Mouse (Mus musculus) heart, postnatal 4 days (tissue): ENCODE data around the gene Gm43517. TPM values are rescaled to one million over a fixed set of nuclear protein-coding genes. Genes with fewer than 3 reads are reported as not detected.

ENCODE experiments used
- DNase-seq: peaks from one replicate; pipeline ENCODE4 v3.0.0; 2021
- total RNA-seq, 2 experiments: library from RNA; stranded (reverse); gene quantifications; 2 replicates each; pipeline ENCODE4 v1.2.3; 2021

The Gm43517 gene
- total RNA-seq, 2 experiments from 2014 or later, result not detected

DNA sequence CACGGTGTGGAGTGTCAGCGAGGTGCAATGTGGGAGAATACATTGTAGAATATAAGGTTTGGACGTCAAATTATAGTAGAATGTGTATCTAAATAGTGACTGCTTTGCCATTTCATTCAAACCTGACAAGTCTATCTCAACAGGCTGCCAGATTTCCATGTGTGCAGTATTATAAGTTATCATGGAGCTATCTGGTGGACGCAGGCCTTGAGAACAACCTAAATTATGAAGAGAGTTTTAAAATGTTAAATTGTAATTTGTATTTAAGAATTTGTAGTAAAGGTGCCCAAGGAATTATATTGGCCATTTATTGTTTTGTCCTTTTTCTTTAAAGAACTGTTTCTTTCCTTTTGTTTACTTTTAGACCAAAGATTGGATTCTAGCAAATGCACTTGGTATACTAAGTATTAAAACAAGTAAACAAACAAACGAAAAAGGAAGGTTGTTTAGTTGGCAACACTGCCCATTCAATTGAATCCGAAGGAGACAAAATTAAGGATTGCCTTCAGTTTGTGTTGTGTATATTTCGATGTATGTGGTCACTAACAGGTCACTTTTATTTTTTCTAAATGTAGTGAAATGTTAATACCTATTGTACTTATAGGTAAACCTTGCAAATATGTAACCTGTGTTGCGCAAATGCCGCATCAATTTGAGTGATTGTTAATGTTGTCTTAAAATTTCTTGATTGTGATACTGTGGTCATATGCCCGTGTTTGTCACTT lies 1.3 kb downstream of the Gm43517 start:
- DNase-seq, result no peak

DNA sequence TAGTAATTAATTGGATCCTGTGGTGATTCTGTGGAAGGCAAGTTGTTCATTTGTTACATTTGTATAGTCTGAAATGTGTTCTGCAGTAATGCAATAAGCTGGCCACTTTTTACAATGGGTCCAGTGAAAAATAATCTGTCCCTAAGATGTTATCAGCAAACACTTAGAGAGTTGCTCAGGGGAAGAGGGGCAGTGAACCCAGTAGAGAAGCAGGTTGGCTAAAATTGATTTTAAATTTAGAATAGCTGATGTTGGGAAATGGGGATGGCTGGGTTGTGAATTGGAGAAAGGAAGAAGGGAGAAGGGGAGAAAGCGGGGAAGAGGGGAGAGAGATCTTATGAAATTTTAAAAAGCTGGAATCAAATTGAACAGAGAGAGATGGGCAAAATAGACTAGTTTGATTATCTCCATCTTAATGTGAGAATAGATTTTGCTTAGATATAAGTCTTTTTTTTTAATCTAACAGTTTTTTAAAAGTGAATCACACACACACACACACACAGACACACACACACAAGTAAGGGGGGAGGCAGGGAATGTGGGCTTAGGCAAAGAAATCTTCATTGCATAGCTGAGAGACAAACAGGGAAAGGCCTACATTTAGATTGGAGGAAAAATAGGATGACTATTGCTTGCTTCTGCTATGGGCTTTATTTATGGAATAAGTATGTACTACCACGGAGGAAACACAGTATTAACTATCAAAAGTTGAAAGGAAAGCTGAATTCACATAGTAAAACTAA lies 3.1 kb downstream of the Gm43517 start:
- no peak for DNase-seq

DNA sequence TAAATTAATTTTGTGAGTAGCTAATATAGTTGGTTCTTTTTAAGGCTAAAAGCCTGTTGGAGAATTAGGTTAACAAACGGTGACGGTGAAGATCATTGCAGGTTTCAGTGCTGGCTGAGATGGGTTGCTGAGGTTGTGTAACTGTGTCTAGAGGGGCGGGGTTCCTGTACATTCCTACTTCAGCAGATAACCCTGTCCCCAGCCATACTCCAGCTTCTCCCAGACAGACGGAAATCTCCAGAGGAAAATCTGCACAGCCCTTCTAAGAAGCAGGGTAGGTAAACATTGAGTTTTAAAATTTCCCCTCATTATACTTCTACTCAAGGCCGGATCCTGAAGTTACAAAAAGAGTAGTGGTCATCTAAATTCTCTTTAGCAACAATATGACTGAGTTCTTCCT lies 4.7 kb downstream of the Gm43517 start:
- no peak for DNase-seq

DNA sequence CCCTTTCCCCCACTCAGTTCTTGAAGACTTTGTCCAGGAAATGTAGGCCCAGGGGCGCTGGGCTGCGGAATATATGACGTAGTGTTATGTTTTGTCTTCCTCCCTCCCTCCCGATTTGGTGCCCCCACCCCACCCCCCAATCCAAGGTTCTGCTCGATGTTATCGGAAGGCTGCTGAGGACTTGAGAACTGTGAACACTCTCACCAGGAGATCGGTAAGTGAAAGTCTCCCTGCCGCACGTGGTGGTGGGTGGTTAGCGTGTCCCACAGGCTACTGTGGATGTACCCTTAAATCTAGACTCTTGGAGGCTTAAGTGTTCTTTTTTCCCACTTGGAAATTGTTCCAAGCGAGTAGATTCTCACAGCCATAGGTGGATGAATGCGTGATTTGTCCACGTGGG lies 5.3 kb downstream of the Gm43517 start:
- DNase-seq, result no peak

DNA sequence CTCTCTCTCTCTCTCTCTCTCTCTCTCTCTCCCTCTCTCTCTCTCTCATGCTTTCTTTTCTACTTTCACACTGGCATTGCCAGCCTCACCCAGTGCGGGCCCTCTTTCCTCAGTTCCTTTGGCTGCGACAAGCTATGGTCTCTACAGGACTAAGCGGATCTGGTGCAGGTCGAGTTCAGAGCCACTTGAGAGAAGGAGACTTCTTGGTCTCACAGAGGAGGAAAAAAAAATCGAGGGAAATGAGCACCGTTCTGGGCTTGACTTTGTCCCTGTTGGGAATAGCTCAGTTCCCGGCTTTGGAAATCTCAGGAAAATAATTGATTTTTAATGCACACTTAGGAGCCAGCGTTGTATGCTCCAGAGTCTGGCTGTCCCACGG lies 5.9 kb downstream of the Gm43517 start:
- no peak for DNase-seq

DNA sequence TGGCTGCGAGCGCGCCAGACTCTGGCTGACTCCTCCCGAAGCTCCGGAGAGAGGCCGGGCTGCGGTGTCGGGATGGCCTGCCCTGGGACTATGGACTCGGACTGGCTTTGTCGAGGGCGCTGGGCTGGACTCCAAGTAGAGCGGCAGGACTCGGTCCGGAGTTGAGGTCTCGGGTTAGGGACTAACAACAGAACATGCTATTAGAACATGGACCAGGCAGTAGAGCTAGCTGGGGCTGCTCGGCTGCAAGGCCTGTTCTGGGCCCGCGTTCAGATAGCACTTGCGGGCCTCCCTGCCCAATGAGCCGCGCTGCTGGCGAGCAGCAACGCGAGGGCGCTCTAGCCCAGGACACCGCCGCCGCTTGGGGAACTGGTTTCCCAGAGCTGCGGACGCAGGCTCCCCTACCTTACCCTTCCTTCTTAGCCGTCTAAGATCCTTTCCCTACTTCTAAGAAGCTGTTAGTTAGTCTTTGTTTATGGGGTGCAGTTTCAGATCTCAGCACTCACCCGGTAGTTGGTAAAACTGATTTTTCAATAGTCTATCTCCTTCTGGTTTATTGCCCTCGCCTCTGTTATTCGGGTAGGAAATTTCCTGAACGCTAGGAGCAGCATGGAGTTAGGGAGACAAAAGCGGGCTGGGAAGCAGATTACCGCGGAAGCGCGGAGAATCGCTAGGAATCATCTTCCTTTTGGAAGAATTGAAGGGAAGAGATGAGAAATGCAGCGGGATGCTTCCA lies 6.5 kb downstream of the Gm43517 start:
- DNase-seq, result peak; percentile 51

DNA sequence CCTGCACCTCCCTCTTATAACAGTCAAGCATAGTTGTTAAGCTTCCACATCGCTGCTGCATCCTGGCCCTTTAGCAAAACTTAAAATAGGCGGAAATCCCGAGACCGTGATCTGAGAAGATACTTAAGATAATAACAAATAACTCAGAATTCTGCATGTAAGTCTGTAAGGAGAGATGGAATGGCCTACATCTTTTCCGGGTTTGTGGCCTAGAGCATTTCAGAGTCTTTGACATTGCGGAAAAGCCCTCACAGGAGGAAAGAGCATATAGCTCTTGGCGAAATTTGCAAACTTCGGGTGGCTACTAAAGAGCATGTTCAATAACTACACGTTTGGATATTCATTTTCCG lies 7.0 kb downstream of the Gm43517 start:
- DNase-seq, result no peak

DNA sequence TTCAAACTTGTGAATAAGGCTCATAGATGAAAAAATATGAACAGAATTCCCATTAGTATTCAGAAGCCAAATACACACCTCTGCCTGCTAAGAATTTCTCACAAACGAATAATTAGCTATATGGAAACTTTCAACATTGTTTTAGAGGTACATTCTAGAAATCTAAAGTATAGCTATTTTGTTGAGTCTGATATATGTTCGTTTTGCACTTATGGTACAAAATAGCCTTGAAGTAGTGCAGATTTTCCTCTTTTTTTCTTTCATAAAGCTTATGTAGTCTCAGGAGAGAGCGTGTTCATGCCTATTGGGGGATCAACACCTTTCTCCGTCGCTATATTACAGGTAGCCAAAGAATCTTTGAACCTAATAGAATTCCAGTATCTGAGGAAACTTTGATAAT lies 7.9 kb downstream of the Gm43517 start:
- DNase-seq, result no peak

DNA sequence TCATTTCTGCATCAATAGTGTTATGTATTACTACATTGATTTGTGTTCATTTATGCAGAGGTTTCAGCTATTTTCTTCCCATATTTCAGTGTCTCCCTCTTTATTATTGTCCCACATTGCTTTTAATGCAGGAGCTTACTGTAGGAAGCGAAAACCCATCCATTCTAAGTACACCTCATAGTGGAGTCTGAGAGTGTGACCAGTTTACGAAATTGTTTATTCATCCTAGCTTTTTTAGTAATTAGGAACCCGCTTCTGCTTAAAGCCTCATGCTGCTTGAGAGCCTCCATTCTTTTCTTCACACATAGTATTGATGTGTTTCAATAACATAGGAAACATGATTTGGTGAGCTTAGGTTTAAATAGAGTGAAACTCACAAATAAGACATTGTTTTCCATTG lies 8.7 kb downstream of the Gm43517 start:
- no peak for DNase-seq

DNA sequence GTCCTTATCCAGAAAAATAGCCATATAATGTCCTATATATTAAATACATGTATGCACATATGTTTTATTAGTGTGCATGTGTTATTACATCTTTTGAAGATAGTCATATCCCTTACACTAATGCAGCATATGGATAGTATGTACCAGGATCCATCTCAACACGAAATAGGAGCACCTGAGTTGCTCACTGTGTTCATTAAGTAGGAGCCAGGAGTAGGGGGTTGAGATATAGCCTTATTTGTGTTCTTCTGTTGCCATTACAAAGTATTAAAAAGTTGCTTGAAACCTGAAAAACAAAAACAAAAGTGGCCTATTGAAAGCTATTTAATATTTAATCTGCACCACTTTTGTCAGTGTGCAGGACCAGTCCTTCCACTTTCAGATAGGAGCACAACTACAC lies 9.2 kb downstream of the Gm43517 start:
- DNase-seq, result no peak

DNA sequence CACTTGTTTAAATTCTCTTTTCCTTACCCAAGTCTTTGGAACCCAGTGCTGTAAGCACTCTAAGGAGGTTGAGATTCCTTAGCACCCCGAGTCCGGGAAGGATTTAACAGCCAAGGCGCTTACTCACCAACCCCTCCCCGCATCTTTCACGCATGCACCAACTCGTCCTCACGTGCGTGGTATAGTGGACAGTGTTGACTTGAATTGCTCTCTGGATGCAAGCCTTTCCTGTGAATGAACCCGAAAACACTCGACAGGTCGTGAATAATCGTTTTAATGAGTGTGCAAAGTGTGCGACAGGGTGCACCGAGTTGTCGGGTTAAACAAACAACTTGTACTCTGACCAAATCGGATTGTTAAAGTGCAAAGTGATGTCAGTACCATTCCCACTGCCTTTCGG lies 9.9 kb downstream of the Gm43517 start:
- DNase-seq, result no peak

DNA sequence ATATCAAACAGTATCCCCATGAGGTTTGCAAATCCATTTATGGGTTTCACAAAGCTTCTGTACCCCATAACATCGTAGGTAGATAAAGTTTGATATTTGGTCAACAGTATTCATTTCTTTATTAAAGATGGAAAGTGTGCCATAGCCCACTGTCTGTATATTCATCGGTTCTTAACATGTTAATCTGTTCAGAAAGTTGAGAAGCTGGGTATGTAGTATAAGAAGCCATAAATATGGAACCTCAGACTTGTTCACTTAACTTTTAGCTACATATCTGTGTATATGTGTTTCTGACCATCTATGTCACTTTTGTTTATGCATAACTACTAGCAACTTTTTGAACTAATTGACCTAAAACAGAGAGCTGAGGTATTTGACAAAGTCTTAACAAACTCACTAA lies 11.0 kb downstream of the Gm43517 start:
- DNase-seq, result no peak

DNA sequence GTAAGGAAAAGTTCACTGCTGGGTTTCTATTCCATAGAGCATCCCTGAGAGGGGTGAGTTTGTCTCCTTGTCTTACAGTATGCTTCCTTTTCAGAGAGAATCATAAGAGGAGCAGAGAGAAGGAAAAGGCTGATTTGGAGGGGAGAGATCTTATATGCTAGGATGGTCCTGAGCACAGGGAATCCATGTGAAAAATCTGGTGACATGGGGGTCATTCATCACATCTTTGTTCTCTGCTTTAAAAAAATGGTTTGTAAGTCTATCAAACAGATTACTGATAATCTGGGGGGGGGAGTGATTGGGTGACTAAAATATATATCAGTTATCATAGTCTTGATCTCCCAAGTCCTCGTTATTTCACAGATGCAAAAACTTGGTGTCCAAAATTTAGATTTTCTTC lies 11.8 kb downstream of the Gm43517 start:
- DNase-seq, result no peak

DNA sequence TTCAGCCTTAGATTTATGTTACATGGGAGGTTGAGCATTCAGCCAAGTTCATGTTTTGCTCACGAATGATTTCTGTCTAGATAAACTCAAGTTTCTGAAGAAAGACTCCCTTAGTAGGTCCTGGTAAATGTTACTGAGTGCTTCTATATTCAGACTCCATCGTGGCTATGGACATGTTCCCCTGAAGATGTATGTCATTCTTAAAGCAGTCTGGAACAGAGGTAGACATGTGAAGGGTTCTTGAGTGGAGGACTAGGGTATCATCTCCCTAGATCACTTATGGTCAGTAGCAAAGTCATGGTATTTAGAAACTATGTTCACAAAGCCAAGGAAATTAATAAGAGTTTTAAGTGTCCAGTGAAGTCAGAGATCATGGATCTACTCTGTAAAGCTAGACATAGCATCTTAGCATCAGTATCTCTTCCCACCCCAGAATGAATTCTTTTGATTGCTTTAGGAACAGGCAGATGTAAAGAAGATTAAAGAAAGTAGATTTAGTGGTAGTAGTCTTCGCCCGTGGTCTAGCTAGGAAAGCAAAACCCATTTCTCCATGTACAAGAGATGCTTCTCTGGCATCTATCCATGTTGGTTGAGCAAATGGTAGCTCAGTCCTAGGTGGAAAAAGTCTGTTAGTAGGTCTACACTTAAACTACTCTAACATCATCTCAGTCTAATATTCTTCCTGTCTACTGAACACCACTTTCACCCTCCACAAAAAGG lies 12.6 kb downstream of the Gm43517 start:
- no peak for DNase-seq

DNA sequence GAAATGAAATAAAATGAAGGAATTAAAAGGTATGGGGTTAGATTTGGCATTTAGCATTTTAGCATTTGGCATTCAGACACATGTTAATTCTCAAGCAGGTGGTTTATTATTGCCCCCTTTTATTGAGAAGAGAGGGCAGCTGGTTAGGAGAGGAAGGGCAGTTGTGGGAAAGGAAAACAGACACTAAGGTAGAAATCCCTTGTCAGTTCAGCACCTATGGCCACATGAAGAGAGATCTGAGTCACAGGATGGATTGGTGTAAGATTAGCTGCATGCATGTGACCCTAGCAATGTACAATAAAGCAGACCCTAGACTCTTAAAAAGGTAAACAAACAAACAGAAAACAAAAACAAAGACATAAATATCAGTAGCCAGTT lies 13.2 kb downstream of the Gm43517 start:
- DNase-seq, result no peak

DNA sequence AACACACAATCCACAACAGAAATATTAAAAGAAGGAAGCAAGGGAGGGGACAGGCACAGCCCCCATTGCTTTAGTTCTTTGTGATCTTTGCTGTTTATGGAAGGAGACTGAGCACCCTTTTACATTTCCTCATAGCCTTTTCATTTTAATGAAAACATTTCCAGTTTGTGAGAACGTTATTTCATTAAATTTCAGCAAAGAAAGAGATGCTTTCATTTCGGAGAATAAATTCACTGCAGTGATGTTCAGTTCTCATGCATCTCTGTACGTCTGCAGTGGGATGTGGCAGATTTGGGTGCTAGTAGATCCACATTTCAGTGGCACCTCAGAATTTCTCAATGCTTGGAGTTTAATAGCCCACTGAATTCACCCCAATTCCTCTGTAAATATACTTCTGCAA lies 13.7 kb downstream of the Gm43517 start:
- no peak for DNase-seq

DNA sequence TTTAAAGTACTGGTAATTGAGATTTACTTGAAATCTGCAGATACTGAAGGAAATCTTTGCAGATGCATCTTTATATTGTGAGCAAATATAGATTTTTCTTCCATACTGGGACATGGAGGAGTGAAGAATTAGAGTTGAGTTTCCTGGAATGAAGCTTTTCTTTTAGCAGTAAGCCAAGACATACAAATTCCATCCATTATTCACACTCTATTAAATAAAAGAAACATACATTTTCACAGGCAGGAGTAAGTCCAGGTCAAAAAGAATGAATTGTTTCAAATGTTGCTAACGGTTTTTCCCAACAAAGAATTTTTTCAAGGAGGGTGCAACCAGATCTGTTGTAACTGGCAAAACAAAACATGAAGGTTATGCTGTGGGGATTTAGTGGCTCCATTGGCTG lies 14.6 kb downstream of the Gm43517 start:
- no peak for DNase-seq

DNA sequence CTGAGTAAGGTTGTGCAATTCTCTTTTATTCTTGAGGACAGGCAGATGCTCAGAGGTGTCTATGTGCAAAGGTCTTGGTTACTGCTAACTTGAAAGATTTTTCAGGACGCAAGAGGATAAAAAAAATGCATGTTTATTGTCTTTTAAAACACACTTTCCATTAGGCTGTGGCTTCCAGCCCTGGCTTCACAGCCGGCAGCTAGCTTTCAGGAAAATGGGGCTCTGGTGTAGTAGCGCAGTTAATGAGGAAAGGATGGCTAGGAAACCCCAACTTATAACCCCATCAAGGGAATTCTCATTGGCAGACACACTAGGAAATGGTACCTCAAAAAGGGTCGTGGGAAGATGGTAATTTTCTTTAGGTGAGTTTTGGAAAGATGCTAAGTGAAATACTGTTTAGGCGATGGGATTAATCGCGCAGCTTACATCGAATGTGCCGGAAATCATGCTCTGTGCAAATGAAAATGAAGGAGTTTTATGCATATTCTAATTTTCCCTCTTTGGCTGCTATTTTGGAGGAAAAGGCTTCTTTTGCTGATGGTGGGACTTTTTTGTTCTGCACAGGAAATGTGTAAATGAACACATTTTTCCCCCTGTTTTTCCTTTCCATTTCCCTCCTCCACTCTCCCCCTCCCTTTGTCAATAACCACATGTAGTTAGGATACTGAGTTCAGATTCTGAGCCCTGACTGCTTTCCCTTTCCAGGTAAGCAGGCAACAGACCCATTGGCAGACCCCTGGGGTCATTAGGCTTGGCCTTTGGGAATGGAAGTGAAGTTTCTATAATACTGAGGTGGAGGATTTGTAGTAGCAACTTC lies 15.3 kb downstream of the Gm43517 start:
- DNase-seq, result no peak

DNA sequence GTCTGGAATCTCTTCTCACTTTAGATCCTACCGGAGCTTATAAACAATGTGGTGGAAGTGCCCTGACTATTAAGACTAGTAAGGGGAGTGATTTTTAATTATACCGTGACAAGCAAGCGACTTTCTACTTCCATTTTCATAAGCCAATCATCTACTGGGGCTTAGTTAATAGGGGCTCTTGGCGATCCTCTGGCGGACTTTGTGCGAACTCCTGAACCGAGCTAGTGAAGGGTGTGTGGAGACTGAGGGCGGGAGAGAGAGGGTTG lies 15.8 kb downstream of the Gm43517 start:
- no peak for DNase-seq

DNA sequence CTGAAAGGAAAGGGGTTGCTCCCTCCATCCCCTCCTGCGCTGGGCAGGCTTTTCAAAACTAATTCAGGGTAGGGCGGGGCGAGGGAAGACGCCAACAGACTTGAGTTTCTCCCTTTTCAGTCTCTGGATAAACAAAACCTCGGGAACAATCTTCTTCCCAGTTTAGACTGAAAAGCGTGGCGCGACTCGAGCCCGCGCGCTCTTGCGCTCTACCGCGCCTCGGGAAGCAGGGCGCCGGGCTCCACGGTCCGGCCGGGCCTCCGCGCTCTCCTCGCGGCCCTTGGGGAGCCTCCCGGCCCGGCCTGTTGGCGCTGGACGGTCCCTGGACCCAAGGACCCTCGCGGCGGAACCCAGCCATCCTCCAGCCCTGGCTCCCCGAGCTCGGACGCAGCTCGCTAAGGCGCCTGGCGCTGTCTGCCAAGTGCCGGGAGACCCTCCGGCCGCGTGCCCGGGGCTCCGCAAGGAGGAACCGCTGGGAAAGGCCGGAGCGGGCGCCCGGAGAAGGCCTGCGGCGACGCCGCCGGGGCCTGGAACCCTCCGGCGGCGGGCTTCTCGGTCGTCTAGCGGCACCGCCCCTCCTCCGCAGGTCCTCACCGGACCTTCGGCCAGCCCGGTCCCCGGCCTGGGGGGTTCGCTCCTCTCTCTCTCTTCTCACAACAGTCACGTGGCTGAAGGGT lies 16.3 kb downstream of the Gm43517 start:
- no peak for DNase-seq

DNA sequence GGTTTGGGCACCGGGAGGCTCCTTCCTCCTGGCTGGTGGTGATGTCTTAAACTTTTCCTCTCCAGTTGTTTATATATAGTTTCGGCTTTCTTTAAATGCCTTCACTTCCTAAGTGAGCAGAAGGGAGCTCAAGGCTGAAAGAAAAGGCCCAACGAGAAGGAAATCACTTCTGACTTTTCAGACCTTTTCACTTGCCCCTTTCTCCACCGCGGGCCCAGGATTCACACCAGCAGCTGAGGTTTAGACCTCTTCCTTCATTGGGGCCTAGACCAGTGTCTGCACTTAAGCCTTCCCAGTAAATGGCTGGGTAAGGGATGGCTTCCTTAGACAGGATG lies 16.8 kb downstream of the Gm43517 start:
- DNase-seq, result no peak

DNA sequence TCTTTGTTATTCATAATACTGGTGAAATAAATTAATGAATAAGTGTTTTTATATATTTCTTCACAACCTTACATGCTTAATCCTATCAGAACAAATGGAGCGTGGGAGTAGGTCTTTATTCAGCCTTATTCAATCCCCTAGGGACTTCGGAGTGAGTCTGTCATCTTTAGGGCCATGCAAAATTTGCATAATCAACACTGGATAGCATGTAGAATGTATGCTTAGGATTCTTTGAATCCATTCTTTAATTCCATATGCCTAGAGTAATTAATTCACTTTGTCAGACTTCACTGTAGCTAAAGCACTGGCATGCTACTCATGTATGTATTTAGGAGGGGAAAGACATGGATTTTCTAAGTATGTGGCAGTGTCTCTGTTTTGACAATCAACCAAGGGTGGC lies 24.9 kb downstream of the Gm43517 start:
- no peak for DNase-seq
